Mouse (Mus musculus) thymus, adult 2 months (tissue): ENCODE measurements at regions not wholly inside any gene's neighbourhood (a gene's known extent, or its start where the extent isn't known, plus 50 kb on each side); places are given as distances from the start of the nearest gene placed in this dataset.

ENCODE experiments used
- CTCF ChIP-seq: fragments of 200-500 bp; IDR thresholded peaks from 2 replicates; pipeline ENCODE4 v1.5.1; 2012; ENCODE audit warnings: mild to moderate bottlenecking, control low read depth, low read length, moderate library complexity, borderline replicate concordance; ENCODE audit not compliant: control insufficient read depth, poor library complexity, insufficient read depth; ENCODE audit errors: extremely low read depth
- POLR2A ChIP-seq: fragments of 200-500 bp; IDR thresholded peaks from 2 replicates; pipeline ENCODE4 v1.6.1; 2012; ENCODE audit warnings: mild to moderate bottlenecking, low read length, control low read depth, moderate library complexity; ENCODE audit not compliant: control insufficient read depth, poor library complexity, insufficient read depth; ENCODE audit errors: extremely low read depth

DNA sequence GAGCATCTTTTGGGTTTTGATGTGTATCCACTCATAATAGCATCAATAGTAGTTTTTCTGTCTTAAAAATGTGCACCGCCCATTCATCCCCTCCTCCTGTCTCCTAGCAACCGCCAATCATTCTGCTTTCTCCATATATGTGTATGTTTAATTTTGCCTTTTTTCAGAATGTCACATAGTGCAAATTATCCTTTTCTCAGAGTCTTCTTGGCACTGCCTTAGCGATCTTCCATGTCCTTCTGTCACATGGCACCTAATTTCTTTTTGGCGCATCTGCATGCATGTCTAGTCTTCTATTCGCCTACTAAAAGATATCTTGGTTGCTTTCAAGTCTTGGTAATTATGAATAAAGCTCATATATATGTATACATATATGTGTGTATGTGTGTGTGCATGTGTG is 573.0 kb downstream of the Gm19410 start:
- no peak for TF ChIP-seq CTCF
- TF ChIP-seq POLR2A = no peak
